Mouse (Mus musculus) embryo, embryonic 10 days (tissue): ENCODE measurements around the gene Fto.

Experiments
- DNase-seq: peaks from one replicate; pipeline ENCODE4 v3.0.0-alpha.2; 2015; ENCODE audit warnings: low spot score

The Fto gene

GRCm38 (mm10) chr8:91680125-91680524, 366.8 kb downstream of the Fto start:
- DNase-seq: no peak

GRCm38 (mm10) chr8:91684596-91685317, 371.4 kb downstream of the Fto start:
- no peak for DNase-seq

DNA sequence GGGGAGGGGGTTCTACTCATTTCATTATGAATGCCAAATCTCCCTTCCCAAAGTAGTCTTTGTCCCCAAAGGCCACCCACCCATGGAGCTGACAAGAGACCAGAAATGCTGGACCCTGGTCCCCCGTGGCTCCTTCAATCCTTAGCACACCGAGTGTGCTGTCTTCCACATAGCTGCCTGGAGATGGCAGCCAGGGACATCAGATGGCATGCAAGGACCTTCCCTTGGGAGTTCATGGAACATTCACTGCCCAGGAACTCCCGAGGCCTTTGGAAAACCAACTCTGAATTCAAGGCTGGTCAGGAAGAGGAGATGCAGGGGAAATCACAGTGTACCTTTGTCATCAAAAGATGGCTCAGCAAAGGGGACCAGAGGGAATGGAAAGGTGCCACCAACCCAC, 372.1 kb downstream of the Fto start:
- DNase-seq: no peak

DNA sequence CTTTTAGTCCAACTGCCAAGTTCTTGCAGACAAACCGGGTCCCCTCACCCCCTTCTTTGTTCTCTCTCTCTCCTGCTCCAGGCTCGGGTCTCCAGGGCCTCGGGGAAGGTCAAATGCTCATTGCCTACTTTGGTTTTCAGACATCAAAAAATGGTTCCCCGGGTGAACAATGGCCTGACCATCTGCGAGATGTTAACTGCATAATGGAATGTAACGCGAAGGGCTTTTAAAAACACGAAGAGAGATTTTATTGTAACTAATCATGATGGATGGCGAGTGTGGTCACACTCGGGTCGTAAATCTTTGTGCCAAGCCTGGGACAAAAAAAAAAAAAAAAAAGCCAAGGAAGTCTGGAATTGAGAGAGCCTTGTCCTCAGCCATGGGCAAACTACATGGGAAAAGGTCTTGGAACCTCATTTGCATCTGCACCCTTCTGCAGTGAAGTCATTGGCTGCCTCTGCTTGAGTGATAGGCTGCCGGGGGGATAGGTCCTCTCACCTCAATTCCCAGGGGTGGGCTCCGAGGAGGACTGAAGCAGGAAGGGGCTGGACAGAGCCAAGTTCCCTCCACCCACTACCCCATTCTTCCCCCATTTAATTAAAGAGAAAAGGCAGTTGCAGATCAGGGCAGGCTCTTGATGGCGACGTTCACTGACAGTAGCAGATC, 378.9 kb downstream of the Fto start:
- DNase-seq: peak; percentile 71

GRCm38 (mm10) chr8:91706533-91706932, 393.2 kb downstream of the Fto start:
- no peak for DNase-seq

GRCm38 (mm10) chr8:91708661-91709060, 395.3 kb downstream of the Fto start:
- no peak for DNase-seq

GRCm38 (mm10) chr8:91709768-91710167, 396.4 kb downstream of the Fto start:
- DNase-seq: peak; percentile 36

DNA sequence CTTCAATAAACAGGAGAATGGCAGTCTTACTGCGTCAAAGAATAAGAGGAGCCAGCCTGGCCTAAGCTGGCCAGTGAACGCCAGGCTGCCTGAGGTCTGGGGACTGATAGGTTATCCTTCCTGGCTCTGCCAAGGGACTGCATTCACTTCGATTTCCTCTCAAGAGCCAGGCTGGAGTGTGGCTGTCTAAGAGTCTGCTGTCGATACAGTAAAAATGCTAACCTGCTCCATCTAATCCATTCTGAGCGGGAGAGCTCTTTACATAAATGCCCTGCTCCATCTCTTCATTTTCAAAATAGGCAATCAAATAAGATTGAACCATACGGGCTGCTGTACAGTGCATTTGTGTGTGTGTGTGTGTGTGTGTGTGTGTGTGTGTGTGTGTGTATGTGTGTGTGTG, 397.9 kb downstream of the Fto start:
- DNase-seq: peak; percentile 42

DNA sequence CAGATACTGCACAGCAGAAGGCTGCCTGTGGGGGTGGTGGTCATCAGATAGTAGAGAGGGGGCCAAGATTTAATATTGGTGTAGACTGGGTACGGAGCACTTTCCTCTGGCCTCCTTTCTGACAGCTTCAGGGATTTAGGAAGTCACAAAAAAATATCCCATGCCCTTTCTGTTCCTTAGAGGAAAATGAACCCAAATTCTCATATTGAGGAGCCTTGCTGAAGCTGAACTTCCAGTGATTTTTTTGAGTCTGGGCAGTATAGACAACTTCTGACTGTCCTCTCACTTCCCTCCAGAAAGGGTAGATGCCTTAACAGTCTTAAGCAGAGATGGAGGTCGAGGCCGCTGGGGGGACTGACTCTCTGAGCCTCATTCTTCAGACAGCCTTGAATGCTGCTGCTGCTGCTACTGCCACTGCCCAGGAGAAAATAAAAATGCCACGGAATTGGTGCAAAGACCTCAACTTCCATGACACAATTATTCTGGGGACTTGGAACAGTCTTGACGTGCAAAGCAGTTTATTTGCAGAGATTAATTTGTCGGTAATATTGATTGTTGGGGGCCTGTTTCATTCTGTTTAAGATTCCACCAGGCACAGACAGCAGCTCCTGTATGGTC, 398.8 kb downstream of the Fto start:
- DNase-seq: peak; percentile 48

- peak; percentile 84 for DNase-seq
Observed at GRCm38 (mm10) chr8:91712731-91713569, 399.6 kb downstream of the Fto start.

DNA sequence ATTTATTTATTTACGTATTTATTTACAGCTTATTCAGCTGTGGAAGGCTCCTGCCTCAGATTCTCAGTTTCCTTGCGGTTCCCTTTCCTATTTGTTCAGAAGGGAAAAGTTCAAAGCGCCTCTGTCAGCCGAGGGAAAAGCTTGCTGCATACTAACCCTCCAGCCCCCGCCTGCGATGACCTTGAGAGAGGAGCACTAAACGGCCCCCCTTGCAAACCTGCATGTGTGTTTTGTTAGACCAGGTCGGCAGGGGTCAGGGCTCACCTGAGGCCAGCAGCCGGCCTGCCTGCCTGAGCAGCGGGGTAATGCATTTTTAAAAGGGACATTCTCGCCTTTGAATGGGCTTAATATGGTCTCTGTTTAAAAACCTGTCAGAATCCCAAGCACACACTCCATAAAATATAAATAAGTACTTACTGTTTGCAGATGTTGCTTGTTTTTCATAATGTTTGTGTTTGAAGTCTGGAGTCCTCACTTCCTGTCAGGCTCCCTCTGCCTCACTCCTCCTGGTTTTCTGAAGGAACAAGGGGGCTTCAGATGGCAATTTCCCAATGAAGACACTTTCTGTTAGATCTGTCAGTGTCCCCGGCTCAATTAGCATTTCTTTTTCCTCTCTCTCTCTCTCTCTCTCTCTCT, 400.5 kb downstream of the Fto start:
- peak; percentile 79 for DNase-seq

- DNase-seq: no peak
Observed at GRCm38 (mm10) chr8:91714733-91715132, 401.4 kb downstream of the Fto start.

DNA sequence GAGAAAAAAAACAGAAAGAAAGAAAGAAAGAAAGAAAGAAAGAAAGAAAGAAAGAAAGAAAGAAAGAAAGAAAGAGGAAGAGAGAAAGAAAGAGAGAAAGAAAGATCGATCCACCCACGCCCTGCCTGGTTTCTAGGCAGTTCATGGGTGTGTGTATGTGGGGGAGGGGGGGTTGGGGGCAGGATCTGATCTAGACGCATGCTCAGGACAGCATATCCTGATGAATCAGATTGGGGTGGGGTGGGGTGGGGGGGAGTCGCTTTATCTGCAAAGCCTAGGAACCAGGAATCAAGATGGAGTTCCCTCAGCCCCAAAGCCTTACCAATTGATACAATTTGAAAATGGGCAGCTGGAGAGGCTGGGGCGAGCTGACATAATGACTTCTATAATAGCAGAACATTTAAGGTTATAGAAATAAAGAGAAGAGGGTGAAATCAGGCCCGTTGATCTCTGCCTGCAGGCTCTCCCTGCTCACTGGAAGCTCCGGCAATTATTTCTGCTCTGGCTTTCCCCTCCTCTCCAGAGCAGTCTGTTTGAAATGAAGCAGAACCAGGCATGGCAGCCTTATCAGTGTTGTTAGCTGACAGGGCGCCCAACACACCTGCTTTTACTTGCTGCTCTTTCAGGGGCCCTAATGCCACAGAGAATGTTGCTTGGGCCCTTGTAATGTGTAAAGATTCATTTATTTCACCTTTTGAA, 402.2 kb downstream of the Fto start:
- DNase-seq: peak; percentile 58
